Mouse (Mus musculus): Measurements from ENCODE around the gene Mrgprf.

DNA sequence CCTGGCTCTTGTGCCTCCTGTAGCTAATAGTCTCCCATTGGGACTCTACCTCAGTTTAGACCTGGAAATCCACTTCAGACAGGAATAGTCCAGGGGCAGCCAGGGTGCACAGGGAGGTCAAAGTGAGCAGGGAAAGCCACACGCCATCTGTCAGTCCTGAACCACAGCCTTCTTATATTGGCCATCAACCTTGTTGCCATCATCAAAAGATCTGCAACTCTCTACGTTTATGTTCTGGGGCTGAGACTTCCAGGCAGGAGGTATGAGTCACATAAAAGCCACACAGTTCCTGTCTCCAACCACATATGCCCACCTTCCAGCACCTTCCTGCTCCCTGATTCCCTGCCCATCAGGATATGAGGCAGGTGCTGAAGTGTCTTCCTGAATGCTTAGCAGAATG lies 37.3 kb downstream of the Mrgprf start:
- TF ChIP-seq POLR2A (IDR thresholded peaks at IDR 0.05; ENCODE audit: borderline replicate concordance, extremely low read depth, insufficient read depth, insufficient read length, poor library complexity, severe bottlenecking) (no peak), CTCF (IDR thresholded peaks at IDR 0.05; ENCODE audit: borderline replicate concordance, extremely low read depth, insufficient read depth, insufficient read length) (no peak)

All from brain, embryonic 14.5 days (tissue).